Mouse (Mus musculus) CH12.LX (cell line): ENCODE data around the gene Acsm5. TPM values are rescaled to one million over a fixed set of nuclear protein-coding genes. Genes with fewer than 3 reads are reported as not detected.
A peak's percentile ranks its signal among the peaks of the same experiment; 100 is the strongest.

Experiments used
- DNase-seq: peaks from one replicate; pipeline ENCODE4 v3.0.0-alpha.2; 2013; ENCODE audit errors: extremely low read depth
- H3K27ac ChIP-seq: 2 replicates; pipeline ENCODE4 v1.5.1; 2012; ENCODE audit warnings: low read depth, mild to moderate bottlenecking, control low read depth, moderate library complexity; ENCODE audit not compliant: insufficient read depth
- H3K27me3 ChIP-seq: replicated peaks from 2 replicates; pipeline ENCODE3; 2012; ENCODE audit warnings: inconsistent platforms
- H3K36me3 ChIP-seq, 2 experiments: replicated peaks in 1 of 2; 2 replicates each; pipeline versions ENCODE3 to v1.6.1; 2012; ENCODE audit warnings: inconsistent platforms in 1 of 2, low read length in 1 of 2, mild to moderate bottlenecking in 1 of 2, mixed read lengths in 1 of 2, moderate library complexity in 1 of 2; ENCODE audit not compliant: control insufficient read depth in 1 of 2, insufficient read depth in 1 of 2
- H3K4me1 ChIP-seq, 2 experiments: 2 replicates each; pipeline ENCODE4 v1.6.1; 2012; ENCODE audit warnings: inconsistent platforms in 1 of 2, moderate library complexity in 1 of 2; ENCODE audit not compliant: insufficient read depth in 2 of 2, control insufficient read depth in 1 of 2
- H3K4me2 ChIP-seq: 2 replicates; pipeline ENCODE4 v1.6.1; 2012; ENCODE audit warnings: low read depth, mild to moderate bottlenecking, control low read depth; ENCODE audit not compliant: poor library complexity, insufficient read depth, severe bottlenecking
- H3K4me3 ChIP-seq, 3 experiments: fragments of 150-350 bp in 1 of 3; sonication (generic) in 1 of 3; replicated peaks in 1 of 3; 2 replicates each; pipeline versions ENCODE3 to v1.5.1; 2011 to 2012; ENCODE audit warnings: low read depth in 2 of 3, low read length in 2 of 3, mild to moderate bottlenecking in 2 of 3, moderate library complexity in 2 of 3, control low read depth in 1 of 3, improper control_type of control experiment in 1 of 3, inconsistent platforms in 1 of 3, mixed read lengths in 1 of 3; ENCODE audit not compliant: poor library complexity in 1 of 3
- H3K79me2 ChIP-seq: replicated peaks from 2 replicates; pipeline ENCODE4 v1.6.1; 2012; ENCODE audit warnings: mild to moderate bottlenecking, moderate library complexity; ENCODE audit not compliant: control insufficient read depth, poor library complexity, insufficient read depth, severe bottlenecking; ENCODE audit errors: extremely low read depth
- H3K9ac ChIP-seq: 2 replicates; pipeline ENCODE4 v1.6.1; 2012; ENCODE audit warnings: low read depth, mild to moderate bottlenecking, control low read depth, moderate library complexity; ENCODE audit not compliant: insufficient read depth
- H3K9me3 ChIP-seq: replicated peaks from 2 replicates; pipeline ENCODE3; 2012; ENCODE audit warnings: low read length, inconsistent platforms, mixed read lengths
- CHD1 ChIP-seq: IDR thresholded peaks from 2 replicates; pipeline ENCODE4 v1.6.1; 2012; ENCODE audit warnings: low read depth, low read length, improper control_type of control experiment, inconsistent platforms
- CHD2 ChIP-seq: IDR thresholded peaks from 2 replicates; pipeline ENCODE4 v1.6.1; 2011; ENCODE audit warnings: low read length, improper control_type of control experiment
- CTCF ChIP-seq, 2 experiments: IDR thresholded peaks in 1 of 2; conservative IDR thresholded peaks in 1 of 2; 2 replicates each; pipeline ENCODE4 v1.5.1; 2011 to 2012; ENCODE audit warnings: low read depth in 2 of 2, low read length in 2 of 2, improper control_type of control experiment in 1 of 2, inconsistent platforms in 1 of 2, mild to moderate bottlenecking in 1 of 2, moderate library complexity in 1 of 2
- E2F4 ChIP-seq: IDR thresholded peaks from 2 replicates; pipeline ENCODE4 v1.6.1; 2011; ENCODE audit warnings: low read depth, low read length, improper control_type of control experiment; ENCODE audit not compliant: insufficient replicate concordance
- EP300 ChIP-seq: IDR thresholded peaks from 2 replicates; pipeline ENCODE4 v1.6.1; 2011; ENCODE audit warnings: low read length, improper control_type of control experiment
- ETS1 ChIP-seq: conservative IDR thresholded peaks from 2 replicates; pipeline ENCODE4 v1.6.1; 2012; ENCODE audit warnings: low read depth, mild to moderate bottlenecking, inconsistent platforms, low read length, improper control_type of control experiment, moderate library complexity
- HCFC1 ChIP-seq: IDR thresholded peaks from 2 replicates; pipeline ENCODE4 v1.6.1; 2012; ENCODE audit warnings: low read depth, mild to moderate bottlenecking, inconsistent platforms, low read length, improper control_type of control experiment
- IRF4 ChIP-seq: IDR thresholded peaks from 2 replicates; pipeline ENCODE4 v1.6.1; 2014; ENCODE audit warnings: low read depth, mild to moderate bottlenecking, inconsistent platforms, low read length, improper control_type of control experiment
- JUND ChIP-seq: conservative IDR thresholded peaks from 2 replicates; pipeline ENCODE4 v1.6.1; 2011; ENCODE audit warnings: low read depth, low read length, improper control_type of control experiment
- MAX ChIP-seq: IDR thresholded peaks from 2 replicates; pipeline ENCODE4 v1.6.1; 2011; ENCODE audit warnings: low read length, improper control_type of control experiment
- MAZ ChIP-seq: IDR thresholded peaks from 2 replicates; pipeline ENCODE4 v1.6.1; 2012; ENCODE audit warnings: low read depth, mild to moderate bottlenecking, inconsistent platforms, low read length, improper control_type of control experiment, moderate library complexity
- NELFE ChIP-seq: IDR thresholded peaks from 2 replicates; pipeline ENCODE4 v1.6.1; 2011; ENCODE audit warnings: low read depth, low read length, improper control_type of control experiment
- PAX5 ChIP-seq: IDR thresholded peaks from 2 replicates; pipeline ENCODE4 v1.6.1; 2012; ENCODE audit warnings: low read length, inconsistent platforms, mixed read lengths
- POLR2AphosphoS2 ChIP-seq: IDR thresholded peaks from 2 replicates; pipeline ENCODE4 v1.6.1; 2011; ENCODE audit warnings: low read depth, low read length, improper control_type of control experiment
- RAD21 ChIP-seq: IDR thresholded peaks from 2 replicates; pipeline ENCODE4 v1.6.1; 2011; ENCODE audit warnings: low read depth, mild to moderate bottlenecking, low read length, improper control_type of control experiment, moderate library complexity
- SIN3A ChIP-seq: IDR thresholded peaks from 2 replicates; pipeline ENCODE4 v1.6.1; 2012; ENCODE audit warnings: low read length, improper control_type of control experiment, inconsistent platforms
- SMC3 ChIP-seq: IDR thresholded peaks from 2 replicates; pipeline ENCODE4 v1.6.1; 2011; ENCODE audit warnings: low read depth, low read length, improper control_type of control experiment
- TBP ChIP-seq: conservative IDR thresholded peaks from 2 replicates; pipeline ENCODE4 v1.6.1; 2011; ENCODE audit warnings: low read depth, low read length, improper control_type of control experiment
- TCF12 ChIP-seq: IDR thresholded peaks from 2 replicates; pipeline ENCODE4 v1.6.1; 2014; ENCODE audit warnings: low read depth, mild to moderate bottlenecking, inconsistent platforms, low read length, improper control_type of control experiment
- UBTF ChIP-seq: IDR thresholded peaks from 2 replicates; pipeline ENCODE4 v1.6.1; 2012; ENCODE audit warnings: low read depth, mild to moderate bottlenecking, inconsistent platforms, low read length, improper control_type of control experiment, moderate library complexity
- USF1 ChIP-seq: IDR thresholded peaks from 2 replicates; pipeline ENCODE4 v1.6.1; 2014; ENCODE audit warnings: low read depth, mild to moderate bottlenecking, inconsistent platforms, low read length, improper control_type of control experiment
- USF2 ChIP-seq: conservative IDR thresholded peaks from 2 replicates; pipeline ENCODE4 v1.6.1; 2011; ENCODE audit warnings: low read depth, low read length, improper control_type of control experiment
- ZC3H11A ChIP-seq: IDR thresholded peaks from 2 replicates; pipeline ENCODE4 v1.6.1; 2012; ENCODE audit warnings: low read depth, mild to moderate bottlenecking, inconsistent platforms, low read length, improper control_type of control experiment
- ZNF384 ChIP-seq: IDR thresholded peaks from 2 replicates; pipeline ENCODE4 v1.6.1; 2012; ENCODE audit warnings: low read depth, low read length, improper control_type of control experiment, inconsistent platforms
- dilution Hi-C: fragments of 300-500 bp; cut with MboI; formaldehyde crosslinking; loops from 2 replicates; pipeline ENCODE4 v1.14.3; 2020; ENCODE audit warnings: low sequenced_read_pairs; ENCODE audit not compliant: extremely low pct_unique_long_range_greater_than_20kb, extremely low pct_ligation_motif_present
- in situ Hi-C: fragments of 300-500 bp; cut with MboI; formaldehyde crosslinking; loops from 3 replicates; pipeline ENCODE4 v1.14.3; 2019; ENCODE audit warnings: low sequenced_read_pairs, low pct_ligation_motif_present, low pct_unique_long_range_greater_than_20kb, mixed read lengths
- polyA plus RNA-seq: library from polyadenylated mRNA; unstranded; fragments of >175 nt; gene quantifications from 2 replicates; pipeline ENCODE4 v1.2.1, GENCODE M21; 2012; ENCODE audit warnings: low read depth; ENCODE audit not compliant: insufficient read length
- total RNA-seq, 2 experiments: library from RNA; depleted of rRNA; stranded (reverse); fragments of 300-350 nt in 1 of 2; fragments of >200 nt in 1 of 2; gene quantifications; 2 replicates each; pipeline ENCODE4 v1.2.3; 2012 to 2014

Gene Acsm5
- total and polyA plus RNA-seq, 3 experiments: not detected

- TF ChIP-seq UBTF: no peak
- no peak for TF ChIP-seq PAX5
- TF ChIP-seq TCF12: no peak
- TF ChIP-seq MAZ: no peak
- TF ChIP-seq MAX: no peak
- no peak for TF ChIP-seq RAD21
- dilution Hi-C loops: no loop called here
- in situ Hi-C loops: loop anchor here (10.0 kb wide), 1 partner anchor 496 kb away; no protein-coding TSS in a partner anchor
- Histone ChIP-seq H3K9me3 (no peaks in the 10 kb centered on the region), H3K4me2 (no peak overlapping the region), H3K9ac (no peak overlapping the region), H3K4me3 (no peak overlapping the region), H3K27me3 (peaks cover 25% of the 10 kb centered on the region), H3K79me2 (no peaks in the 10 kb centered on the region), H3K4me1 (no peaks in the 10 kb centered on the region), H3K27ac (no peak overlapping the region), H3K36me3 (no peaks in the 10 kb centered on the region)
- DNase-seq: no peak
These were observed 8.1 kb upstream of the Acsm5 start for GRCm38 (mm10) chr7:119511143-119511542.

GRCm38 (mm10) chr7:119513056-119513455 lies 6.2 kb upstream of the Acsm5 start:
- TF ChIP-seq CHD2 (no peak), ZC3H11A (no peak), CTCF (conservative IDR thresholded peaks at IDR 0.05 in 1 of 2, IDR thresholded peaks at IDR 0.05 in 1 of 2; ENCODE audit: low read depth in 2 of 2, low read length in 2 of 2) (peak; percentile 65 to 73), SMC3 (peak; percentile 58), RAD21 (peak; percentile 59), NELFE (no peak), JUND (no peak), HCFC1 (no peak), ZNF384 (no peak), UBTF (no peak), TBP (no peak), EP300 (no peak), SIN3A (no peak), USF2 (no peak), E2F4 (no peak), MAX (no peak), TCF12 (no peak), CHD1 (no peak), IRF4 (no peak), USF1 (no peak), ETS1 (no peak), POLR2AphosphoS2 (no peak)
- H3K9me3 ChIP-seq: no peaks in the 10 kb centered on the region
- in situ Hi-C loops (loop anchor here (10.0 kb wide), 1 partner anchor 498 kb away; no protein-coding TSS in a partner anchor), dilution Hi-C loops (no loop called here)
- no peak overlapping the region for H3K4me2 ChIP-seq
- H3K9ac ChIP-seq: no peak overlapping the region
- no peaks in the 10 kb centered on the region for H3K36me3 ChIP-seq
- H3K79me2 ChIP-seq: no peaks in the 10 kb centered on the region
- no peak overlapping the region for H3K4me3 ChIP-seq
- no peaks in the 10 kb centered on the region for H3K4me1 ChIP-seq
- peak; percentile 50 for DNase-seq
- no peak overlapping the region for H3K27ac ChIP-seq
- H3K27me3 ChIP-seq: peaks cover 31% of the 10 kb centered on the region
